Mouse (Mus musculus) embryonic facial prominence, embryonic 15.5 days (tissue): ENCODE measurements around the gene Gm20822. TPM values are rescaled to one million over a fixed set of nuclear protein-coding genes. Genes with fewer than 3 reads are reported as not detected.
"Not testable (repeated sequence)": the region's sequence is repeated elsewhere in the genome, so short reads cannot be mapped to it uniquely, and the experiment has no call there.

ENCODE experiments used
- ATAC-seq: fragments of 200-750 bp; cut with Nextera tagmentation; 2 replicates; pipeline ENCODE4 v1.8.0; 2017; ENCODE audit warnings: low read depth, moderate TSS enrichment; ENCODE audit not compliant: insufficient number of reproducible peaks, low FRiP score, low TSS enrichment
- H3K27ac ChIP-seq: fragments of 300-500 bp; sonication (generic); replicated peaks from 2 replicates; pipeline ENCODE4 v1.5.1; 2015; ENCODE audit warnings: mild to moderate bottlenecking, inconsistent platforms
- H3K27me3 ChIP-seq: fragments of 300-500 bp; sonication (generic); 2 replicates; pipeline ENCODE4 v1.6.1; 2015; ENCODE audit warnings: inconsistent platforms
- H3K36me3 ChIP-seq: fragments of 300-500 bp; sonication (generic); 2 replicates; pipeline ENCODE4 v1.6.1; 2015; ENCODE audit warnings: mild to moderate bottlenecking, inconsistent platforms
- H3K4me1 ChIP-seq: fragments of 300-500 bp; sonication (generic); 2 replicates; pipeline ENCODE4 v1.6.1; 2015; ENCODE audit warnings: inconsistent platforms
- H3K4me2 ChIP-seq: fragments of 300-500 bp; sonication (generic); replicated peaks from 2 replicates; pipeline ENCODE4 v1.6.1; 2015; ENCODE audit warnings: mild to moderate bottlenecking, inconsistent platforms
- H3K4me3 ChIP-seq: fragments of 300-500 bp; sonication (generic); replicated peaks from 2 replicates; pipeline ENCODE4 v1.5.1; 2015; ENCODE audit warnings: mild to moderate bottlenecking, inconsistent platforms
- H3K9ac ChIP-seq: fragments of 300-500 bp; sonication (generic); 2 replicates; pipeline ENCODE4 v1.6.1; 2015; ENCODE audit warnings: inconsistent platforms
- H3K9me3 ChIP-seq: fragments of 300-500 bp; sonication (generic); replicated peaks from 2 replicates; pipeline ENCODE4 v1.6.1; 2016; ENCODE audit warnings: inconsistent platforms
- WGBS: fragments of 180-500 bp; shearing (Covaris S2); methylation state at CpG from one replicate; pipeline ENCODE4 v1.1.7; 2015; 5-methylcytosine and 5-hydroxymethylcytosine counted together
- polyA plus RNA-seq: library from polyadenylated mRNA; unstranded; fragments of >200 nt; fragmentation: Nextera tagmentation; extraction: Ambion mirVana; gene quantifications from 2 replicates; pipeline ENCODE4 v1.2.1, GENCODE M21; 2015

Gm20822 gene
- not detected in 2 replicates for polyA plus RNA-seq

GRCm38 (mm10) chrY:15884671-15885070 is at the start of gene Gm20822:
Gm20822 (minus strand) TSS chrY:15884771.
- H3K4me1 ChIP-seq, H3K27me3 ChIP-seq, H3K9ac ChIP-seq, H3K27ac ChIP-seq, H3K36me3 ChIP-seq, H3K4me2 ChIP-seq, ATAC-seq, H3K4me3 ChIP-seq, H3K9me3 ChIP-seq: not testable (repeated sequence)
- WGBS = no CpG with 5 or more reads among the region's 3 CpGs
